Mouse (Mus musculus) neural tube, embryonic 11.5 days (tissue): ENCODE data around the gene Smox. TPM values are rescaled to one million over a fixed set of nuclear protein-coding genes. Genes with fewer than 3 reads are reported as not detected.

Experiments
- ATAC-seq: fragments of 200-750 bp; cut with Nextera tagmentation; 2 replicates; pipeline ENCODE4 v1.8.0; 2017; ENCODE audit warnings: moderate number of reproducible peaks, mild to moderate bottlenecking, moderate TSS enrichment, moderate library complexity; ENCODE audit not compliant: insufficient read depth, low FRiP score, low TSS enrichment
- DNase-seq: peaks from one replicate; pipeline ENCODE4 v3.0.0-alpha.2; 2015; ENCODE audit warnings: low spot score
- H3K27ac ChIP-seq: fragments of 300-500 bp; sonication (generic); 2 replicates; pipeline ENCODE4 v1.5.1; 2014; ENCODE audit warnings: low read depth, mild to moderate bottlenecking, low read length
- H3K27me3 ChIP-seq: fragments of 300-500 bp; sonication (generic); 2 replicates; pipeline ENCODE4 v1.6.1; 2014; ENCODE audit warnings: mild to moderate bottlenecking, low read length, mixed read lengths; ENCODE audit not compliant: control insufficient read depth, insufficient read depth
- H3K36me3 ChIP-seq: fragments of 300-500 bp; sonication (generic); 2 replicates; pipeline ENCODE4 v1.6.1; 2014; ENCODE audit warnings: mild to moderate bottlenecking, low read length, moderate library complexity, mixed read lengths; ENCODE audit not compliant: control insufficient read depth, insufficient read depth
- H3K4me1 ChIP-seq: fragments of 300-500 bp; sonication (generic); 2 replicates; pipeline ENCODE4 v1.6.1; 2014; ENCODE audit warnings: low read length, mixed read lengths; ENCODE audit not compliant: control insufficient read depth, insufficient read depth
- H3K4me2 ChIP-seq: fragments of 300-500 bp; sonication (generic); 2 replicates; pipeline ENCODE4 v1.6.1; 2014; ENCODE audit warnings: low read depth, mild to moderate bottlenecking, moderate library complexity
- H3K4me3 ChIP-seq: fragments of 300-500 bp; sonication (generic); 2 replicates; pipeline ENCODE4 v1.5.1; 2014; ENCODE audit warnings: low read depth, low read length
- H3K9ac ChIP-seq: fragments of 300-500 bp; sonication (generic); 2 replicates; pipeline ENCODE4 v1.6.1; 2014; ENCODE audit warnings: mild to moderate bottlenecking, low read length
- H3K9me3 ChIP-seq: fragments of 300-500 bp; sonication (generic); 2 replicates; pipeline ENCODE4 v1.6.1; 2016; ENCODE audit warnings: low read length; ENCODE audit not compliant: control insufficient read depth
- WGBS: fragments of 180-500 bp; shearing (Covaris S2); extraction: QIAGEN DNeasy Blood & Tissue Kit; methylation state at CpG from one replicate; pipeline ENCODE4 v1.1.7; 2014; 5-methylcytosine and 5-hydroxymethylcytosine counted together
- polyA plus RNA-seq: library from polyadenylated mRNA; unstranded; fragments of >200 nt; fragmentation: Nextera tagmentation; extraction: Ambion mirVana; gene quantifications from 2 replicates; pipeline ENCODE4 v1.2.1, GENCODE M21; 2014

Gene Smox
- polyA plus RNA-seq, 1 experiment from 2014 or later, result 29.7 TPM

DNA sequence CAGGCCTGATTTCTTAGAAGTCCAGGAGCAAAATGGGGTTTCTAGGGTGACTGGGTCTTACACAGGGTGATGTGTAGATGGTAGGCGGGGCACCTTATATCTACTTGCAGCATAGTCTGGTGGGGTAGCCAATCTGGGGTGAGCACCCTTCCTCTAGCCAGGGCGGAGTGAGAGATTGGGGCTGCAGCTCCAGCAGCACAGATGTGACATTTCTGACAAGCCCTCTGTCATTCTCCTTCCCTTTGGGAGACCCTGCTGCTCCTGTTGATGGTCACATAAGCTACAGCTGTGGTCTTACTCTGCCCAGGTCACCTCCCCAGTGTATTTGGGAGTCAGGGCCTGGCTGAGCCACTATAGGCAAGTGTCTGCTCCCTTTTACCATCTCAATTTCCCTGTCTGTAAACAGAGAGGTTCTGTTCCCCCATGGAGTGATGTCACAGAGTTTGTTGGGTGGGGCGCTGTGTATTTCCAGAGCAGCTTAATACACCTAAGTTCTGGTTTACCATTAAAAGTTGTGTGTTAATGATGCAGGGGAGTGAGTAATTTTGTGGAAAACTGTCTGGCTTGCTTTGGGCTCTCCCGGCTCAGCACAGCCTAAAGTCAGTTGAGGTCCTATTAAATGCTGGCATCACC is 6.0 kb downstream of the Smox start:
- DNase-seq (no peak), ATAC-seq (no peak)
- H3K36me3 ChIP-seq, result no peaks in the 10 kb centered on the region
- H3K27ac ChIP-seq, result no peak overlapping the region
- no peaks in the 10 kb centered on the region for H3K9me3 ChIP-seq
- no peak overlapping the region for H3K9ac ChIP-seq
- no peaks in the 10 kb centered on the region for H3K27me3 ChIP-seq
- no peak overlapping the region for H3K4me2 ChIP-seq
- 88% methylated on average over 4 of the region's 4 CpGs for WGBS
- H3K4me1 ChIP-seq, result peaks cover 10% of the 10 kb centered on the region
- no peak overlapping the region for H3K4me3 ChIP-seq

GRCm38 (mm10) chr2:131498219-131498618 is 6.9 kb downstream of the Smox start:
- Histone ChIP-seq H3K9ac (no peak overlapping the region; the same call in 1 of the 2 replicates), H3K4me3 (no peak overlapping the region), H3K9me3 (no peaks in the 10 kb centered on the region), H3K27ac (no peak overlapping the region), H3K4me1 (peaks cover 4% of the 10 kb centered on the region; the same call in 1 of the 2 replicates), H3K27me3 (no peaks in the 10 kb centered on the region), H3K4me2 (no peak overlapping the region), H3K36me3 (no peaks in the 10 kb centered on the region)
- WGBS, result 77% methylated on average over 7 of the region's 7 CpGs
- DNase-seq, result no peak
- ATAC-seq, result no peak

DNA sequence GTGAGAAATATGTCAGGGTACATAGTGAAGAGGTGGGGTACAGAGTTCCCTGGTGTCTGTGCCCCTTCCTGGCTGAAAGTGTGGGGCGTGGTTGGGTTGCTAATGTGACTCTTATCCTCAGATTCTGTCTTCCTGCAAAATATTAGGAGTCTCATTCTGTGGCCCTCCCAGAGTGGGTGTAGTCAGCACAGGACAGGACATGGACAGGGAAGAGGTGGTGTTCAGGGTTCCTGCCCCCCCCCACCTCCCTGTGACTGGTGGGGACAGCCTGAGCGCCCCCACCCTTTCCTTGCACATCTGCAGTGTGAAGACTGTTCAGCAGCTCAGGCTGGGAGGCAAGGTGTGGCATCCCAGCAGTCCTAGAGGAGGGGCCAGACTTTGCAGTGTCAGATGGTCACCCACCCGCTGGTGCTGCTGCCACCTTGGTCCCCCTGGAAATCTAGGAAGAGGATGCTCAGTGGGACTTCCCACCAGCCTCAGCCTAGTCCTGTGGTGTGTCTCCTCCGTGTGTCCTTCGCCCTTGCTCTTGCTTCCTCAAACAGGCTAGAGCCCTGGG is 8.1 kb downstream of the Smox start:
- Histone ChIP-seq H3K27ac (no peak overlapping the region), H3K4me2 (no peak overlapping the region), H3K9ac (no peak overlapping the region), H3K9me3 (no peaks in the 10 kb centered on the region), H3K4me1 (peaks cover 4% of the 10 kb centered on the region; the same call in 1 of the 2 replicates), H3K36me3 (no peaks in the 10 kb centered on the region), H3K27me3 (no peaks in the 10 kb centered on the region), H3K4me3 (no peak overlapping the region)
- no peak for DNase-seq
- ATAC-seq, result no peak
- WGBS, result 69% methylated on average over 5 of the region's 5 CpGs

GRCm38 (mm10) chr2:131501886-131502285 is 10.6 kb downstream of the Smox start:
- H3K9me3 ChIP-seq, result no peaks in the 10 kb centered on the region
- 63% methylated on average over 5 of the region's 5 CpGs for WGBS
- no peaks in the 10 kb centered on the region for H3K36me3 ChIP-seq
- no peaks in the 10 kb centered on the region for H3K27me3 ChIP-seq
- no peak overlapping the region for H3K9ac ChIP-seq
- no peak overlapping the region for H3K4me3 ChIP-seq
- no peak overlapping the region for H3K27ac ChIP-seq
- H3K4me1 ChIP-seq, result peaks cover 11% of the 10 kb centered on the region; the same call in 1 of the 2 replicates
- ATAC-seq (no peak), DNase-seq (no peak)
- H3K4me2 ChIP-seq, result no peak overlapping the region

DNA sequence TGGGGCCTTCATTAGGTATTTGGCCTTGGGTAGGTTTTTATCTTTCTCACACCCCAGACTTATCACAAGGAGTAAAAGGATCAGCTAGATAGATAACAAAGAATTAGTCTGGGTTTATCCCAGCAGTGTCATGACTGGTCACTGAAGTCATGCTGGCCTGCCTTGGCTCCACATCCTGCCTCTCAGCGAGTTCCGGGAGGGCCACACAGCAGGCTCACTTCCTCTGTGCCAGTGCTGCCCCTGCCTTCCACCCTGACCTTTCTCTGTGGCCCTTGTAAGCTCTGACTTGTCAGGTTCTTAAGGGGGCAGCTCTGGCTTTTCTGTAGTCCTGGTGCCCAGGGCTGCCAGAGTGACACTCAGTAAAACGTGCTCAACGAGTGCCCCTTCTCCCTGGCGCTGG is 11.3 kb downstream of the Smox start:
- Histone ChIP-seq H3K36me3 (no peaks in the 10 kb centered on the region), H3K9me3 (no peaks in the 10 kb centered on the region), H3K9ac (no peak overlapping the region), H3K4me1 (peaks cover 12% of the 10 kb centered on the region; the same call in 1 of the 2 replicates), H3K27ac (no peak overlapping the region), H3K27me3 (no peaks in the 10 kb centered on the region), H3K4me2 (no peak overlapping the region), H3K4me3 (no peak overlapping the region)
- WGBS, result 75% methylated on average over 5 of the region's 5 CpGs
- DNase-seq (no peak), ATAC-seq (no peak)

- Histone ChIP-seq H3K27me3 (no peaks in the 10 kb centered on the region), H3K36me3 (no peaks in the 10 kb centered on the region), H3K4me3 (no peak overlapping the region), H3K4me2 (no peak overlapping the region), H3K9me3 (no peaks in the 10 kb centered on the region), H3K9ac (no peak overlapping the region), H3K4me1 (peaks cover 15% of the 10 kb centered on the region; the same call in 1 of the 2 replicates), H3K27ac (no peak overlapping the region)
- ATAC-seq, result no peak
- no peak for DNase-seq
Measured at GRCm38 (mm10) chr2:131505431-131505830, 14.1 kb downstream of the Smox start.

DNA sequence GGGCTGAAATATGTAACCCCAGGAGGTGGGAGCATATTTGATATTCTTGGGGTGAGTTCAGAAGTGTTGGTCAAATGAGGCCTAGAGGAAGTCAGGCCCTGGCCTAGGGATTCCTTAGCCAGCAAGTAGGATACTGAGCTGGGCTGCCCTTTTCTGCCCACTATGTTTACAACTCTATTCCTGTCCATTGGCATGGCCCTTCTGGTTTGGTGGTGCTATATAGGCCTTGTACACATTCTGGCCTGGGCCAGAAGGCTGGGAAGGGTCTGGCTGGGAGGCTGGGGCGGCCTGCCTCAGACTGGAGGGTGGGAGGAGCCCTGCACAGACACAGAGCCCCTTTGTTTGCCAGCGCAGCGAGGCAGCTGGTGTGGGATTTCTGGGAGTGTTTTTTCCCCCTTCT is 15.1 kb downstream of the Smox start:
- DNase-seq (peak; percentile 73), ATAC-seq (peak; percentile 84)
- H3K27ac ChIP-seq, result peak overlapping the region; percentile 76
- no peaks in the 10 kb centered on the region for H3K27me3 ChIP-seq
- no peaks in the 10 kb centered on the region for H3K36me3 ChIP-seq
- 9% methylated on average over 3 of the region's 3 CpGs for WGBS
- no peak overlapping the region for H3K4me3 ChIP-seq
- H3K9me3 ChIP-seq, result no peaks in the 10 kb centered on the region
- H3K4me1 ChIP-seq, result peaks cover 15% of the 10 kb centered on the region; the same call in 1 of the 2 replicates
- H3K4me2 ChIP-seq, result no peak overlapping the region
- peak overlapping the region; percentile 37; the same call in 1 of the 2 replicates for H3K9ac ChIP-seq

GRCm38 (mm10) chr2:131508501-131508900 is 17.2 kb downstream of the Smox start:
- no peak overlapping the region for H3K4me2 ChIP-seq
- peaks cover 15% of the 10 kb centered on the region; the same call in 1 of the 2 replicates for H3K4me1 ChIP-seq
- no peaks in the 10 kb centered on the region for H3K36me3 ChIP-seq
- no peak overlapping the region for H3K27ac ChIP-seq
- H3K4me3 ChIP-seq, result no peak overlapping the region
- ATAC-seq (no peak), DNase-seq (no peak)
- no peaks in the 10 kb centered on the region for H3K9me3 ChIP-seq
- 69% methylated on average over 2 of the region's 2 CpGs for WGBS
- H3K9ac ChIP-seq, result no peak overlapping the region
- no peaks in the 10 kb centered on the region for H3K27me3 ChIP-seq
